Mouse (Mus musculus) lung, adult 2 months (tissue): ENCODE data around the gene Olfr763. TPM values are rescaled to one million over a fixed set of nuclear protein-coding genes. Genes with fewer than 3 reads are reported as not detected.
"Not testable (repeated sequence)": the region's sequence is repeated elsewhere in the genome, so short reads cannot be mapped to it uniquely, and the experiment has no call there.

Experiments
- DNase-seq: peaks from one replicate; pipeline ENCODE4 v3.0.0; 2022
- H3K4me1 ChIP-seq: fragments of 200-500 bp; 2 replicates; pipeline ENCODE4 v1.6.1; 2011; ENCODE audit warnings: low read length; ENCODE audit not compliant: control insufficient read depth, insufficient read depth
- H3K4me3 ChIP-seq: fragments of 200-500 bp; replicated peaks from 2 replicates; pipeline ENCODE3; 2011; ENCODE audit warnings: low read depth, mild to moderate bottlenecking, control low read depth, low read length; ENCODE audit errors: extremely low read depth
- CTCF ChIP-seq: fragments of 200-500 bp; IDR thresholded peaks from 2 replicates; pipeline ENCODE4 v1.5.1; 2011; ENCODE audit warnings: mild to moderate bottlenecking, low read length, control low read depth; ENCODE audit not compliant: insufficient read depth
- POLR2A ChIP-seq: fragments of 200-500 bp; IDR thresholded peaks from 2 replicates; pipeline ENCODE4 v1.6.1; 2011; ENCODE audit warnings: low read depth, mild to moderate bottlenecking, control low read depth, low read length, borderline replicate concordance; ENCODE audit errors: extremely low read depth
- WGBS: fragments of 180-500 bp; shearing (Covaris S2); methylation state at CpG from one replicate; pipeline ENCODE4 v1.1.7; 2018; 5-methylcytosine and 5-hydroxymethylcytosine counted together
- polyA plus RNA-seq: library from polyadenylated mRNA; depleted of rRNA; stranded (reverse); fragments of >200 nt; gene quantifications from 2 replicates; pipeline ENCODE4 v1.2.3, GENCODE M21; 2012; rRNA removed

Olfr763 gene
- polyA plus RNA-seq = not detected in 2 replicates

GRCm38 (mm10) chr10:129010288-129010841 is at the start of gene Olfr763:
Gene Olfr763 (plus strand): TSS chr10:129010791.
- DNase-seq = no peak
- Histone ChIP-seq H3K4me3 (no peak within 1 kb of the TSS), H3K4me1 (no peaks in the 10 kb centered on the region)
- WGBS = 71% methylated on average over 2 of the region's 2 CpGs
- TF ChIP-seq CTCF = no peak
- no peak for TF ChIP-seq POLR2A

- peaks cover 3% of the 10 kb centered on the region; the same call in 1 of the 2 replicates for H3K4me1 ChIP-seq
- H3K4me3 ChIP-seq = no peak overlapping the region
- DNase-seq = no peak
- TF ChIP-seq POLR2A (no peak), CTCF (no peak)
- 63% methylated on average over 2 of the region's 2 CpGs for WGBS
These were observed 45.6 kb upstream of the Olfr763 start for GRCm38 (mm10) chr10:128964961-128965360.

GRCm38 (mm10) chr10:128965871-128966270 is 44.7 kb upstream of the Olfr763 start:
- 64% methylated on average over 6 of the region's 6 CpGs for WGBS
- TF ChIP-seq POLR2A (no peak), CTCF (no peak)
- DNase-seq = no peak
- no peak overlapping the region for H3K4me3 ChIP-seq
- H3K4me1 ChIP-seq = peaks cover 3% of the 10 kb centered on the region; the same call in 1 of the 2 replicates

- no peak for DNase-seq
- Histone ChIP-seq H3K4me1 (peaks cover 3% of the 10 kb centered on the region; the same call in 1 of the 2 replicates), H3K4me3 (no peak overlapping the region)
- TF ChIP-seq CTCF (no peak), POLR2A (no peak)
- 5% methylated on average over 1 of the region's 1 CpGs for WGBS
These were observed 42.2 kb upstream of the Olfr763 start for GRCm38 (mm10) chr10:128968341-128968749.

GRCm38 (mm10) chr10:128970740-128971250 is 39.8 kb upstream of the Olfr763 start:
- Histone ChIP-seq H3K4me1 (peaks cover 3% of the 10 kb centered on the region; the same call in 1 of the 2 replicates), H3K4me3 (no peak overlapping the region)
- TF ChIP-seq CTCF (no peak), POLR2A (no peak)
- no peak for DNase-seq
- 40% methylated on average over 1 of the region's 1 CpGs for WGBS

GRCm38 (mm10) chr10:128972841-128973240 is 37.8 kb upstream of the Olfr763 start:
- no peak for DNase-seq
- WGBS = 80% methylated on average over 4 of the region's 4 CpGs
- Histone ChIP-seq H3K4me3 (no peak overlapping the region), H3K4me1 (peaks cover 1% of the 10 kb centered on the region; the same call in 1 of the 2 replicates)
- no peak for TF ChIP-seq POLR2A
- TF ChIP-seq CTCF = no peak

GRCm38 (mm10) chr10:128976395-128976794 is 34.2 kb upstream of the Olfr763 start:
- Histone ChIP-seq H3K4me1 (0 out of 2 replicates have a peak, but pooled peaks cover 2% of the 10 kb centered on the region), H3K4me3 (no peak overlapping the region)
- TF ChIP-seq CTCF (no peak), POLR2A (no peak)
- 72% methylated on average over 3 of the region's 3 CpGs for WGBS
- no peak for DNase-seq

- 21% methylated on average over 9 of the region's 9 CpGs for WGBS
- Histone ChIP-seq H3K4me3 (no peak overlapping the region), H3K4me1 (0 out of 2 replicates have a peak, but pooled peaks cover 2% of the 10 kb centered on the region)
- DNase-seq = no peak
- TF ChIP-seq POLR2A (no peak), CTCF (peak; percentile 76)
These were observed 33.0 kb upstream of the Olfr763 start for GRCm38 (mm10) chr10:128977522-128978114.

GRCm38 (mm10) chr10:128980644-128981365 is 29.8 kb upstream of the Olfr763 start:
- Histone ChIP-seq H3K4me1 (0 out of 2 replicates have a peak, but pooled peaks cover 2% of the 10 kb centered on the region), H3K4me3 (no peak overlapping the region)
- TF ChIP-seq CTCF (no peak), POLR2A (no peak)
- WGBS = 50% methylated on average over 3 of the region's 3 CpGs
- peak; percentile 25 for DNase-seq

GRCm38 (mm10) chr10:128989131-128989530 is 21.5 kb upstream of the Olfr763 start, which contains the start of gene Olfr9:
Gene Olfr9 (plus strand): TSS chr10:128989431.
- DNase-seq, H3K4me1 ChIP-seq, H3K4me3 ChIP-seq: not testable (repeated sequence)
- 81% methylated on average over 1 of the region's 1 CpGs for WGBS

- DNase-seq, H3K4me1 ChIP-seq, H3K4me3 ChIP-seq: not testable (repeated sequence)
- 52% methylated on average over 7 of the region's 10 CpGs for WGBS
These were observed 20.3 kb upstream of the Olfr763 start for GRCm38 (mm10) chr10:128990129-128990850.
